Mouse (Mus musculus) right cerebral cortex, postnatal 14 days (tissue): ENCODE measurements around the gene Stra6.

Experiments
- DNase-seq: peaks from one replicate; pipeline ENCODE4 v3.0.0; 2022

Stra6 gene

GRCm38 (mm10) chr9:58099836-58100565 is 36.4 kb downstream of the Stra6 start:
- no peak for DNase-seq

DNA sequence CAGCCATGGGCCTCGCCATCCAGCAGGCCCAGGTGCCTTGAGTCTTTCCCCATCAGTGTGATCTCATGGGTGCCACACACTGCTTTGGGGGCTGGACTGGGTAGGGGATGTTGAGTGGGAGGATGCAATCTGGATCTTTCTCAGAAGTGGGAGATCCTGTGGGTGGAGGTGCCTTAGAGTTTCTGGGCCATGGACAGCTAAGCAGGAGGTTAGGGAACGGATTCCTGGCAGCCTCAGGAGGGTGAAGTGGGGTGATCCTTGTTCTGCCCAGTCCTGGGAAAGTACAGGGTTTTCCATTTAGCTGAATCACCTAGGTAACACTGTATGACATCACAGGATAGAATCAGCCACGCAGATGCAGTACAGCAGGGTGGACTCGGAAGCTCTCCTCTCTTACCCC is 38.4 kb downstream of the Stra6 start:
- DNase-seq, result no peak

DNA sequence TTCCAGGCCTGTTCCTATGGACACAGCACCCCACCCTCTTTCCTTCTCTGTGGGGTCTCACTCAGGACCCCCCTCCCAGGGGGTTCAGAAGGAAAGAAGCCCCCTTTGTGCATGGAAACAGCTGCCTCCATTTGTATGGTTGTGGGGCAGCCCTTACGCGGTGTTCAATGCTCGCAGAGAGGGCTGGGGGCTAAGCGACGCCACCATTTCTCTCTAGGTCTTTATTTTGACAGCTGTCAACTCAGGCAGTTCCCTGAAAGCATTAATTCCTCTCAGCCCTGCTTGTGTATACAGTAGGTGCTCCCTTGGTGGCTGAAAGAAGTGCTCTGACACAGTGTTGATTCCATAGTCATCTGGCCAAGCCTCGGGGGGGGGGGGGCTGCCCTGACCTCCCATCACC is 40.1 kb downstream of the Stra6 start:
- no peak for DNase-seq

DNA sequence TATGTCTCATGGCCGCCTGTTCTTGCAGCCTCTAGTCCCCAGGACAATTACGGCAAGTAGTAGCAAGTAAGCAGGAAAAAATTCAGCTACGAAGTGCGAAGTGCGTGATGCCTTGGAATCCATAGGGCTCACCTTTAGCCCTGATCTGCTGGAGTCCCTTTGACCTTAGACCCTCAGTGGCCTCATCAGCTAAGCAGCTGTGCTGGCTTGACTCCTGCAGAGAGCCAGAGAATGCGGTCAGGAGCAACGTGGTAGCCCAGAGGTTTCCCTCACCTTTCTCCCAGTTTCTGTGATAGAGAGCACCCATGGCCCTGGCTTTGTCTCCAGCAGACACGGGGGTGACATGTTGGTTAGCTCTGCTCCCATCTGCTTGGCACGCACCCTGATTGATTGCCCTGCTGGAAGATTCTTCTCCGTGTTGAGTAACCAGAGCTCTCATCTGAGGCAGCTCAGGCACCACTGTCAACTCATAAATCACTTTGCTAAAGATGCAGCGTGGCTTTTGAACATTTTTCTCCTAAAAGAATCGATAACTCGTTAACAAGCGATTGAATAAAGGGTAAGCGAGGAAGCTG is 42.1 kb downstream of the Stra6 start:
- no peak for DNase-seq

- DNase-seq, result no peak
Measured at GRCm38 (mm10) chr9:58107494-58107893, 43.9 kb downstream of the Stra6 start.

DNA sequence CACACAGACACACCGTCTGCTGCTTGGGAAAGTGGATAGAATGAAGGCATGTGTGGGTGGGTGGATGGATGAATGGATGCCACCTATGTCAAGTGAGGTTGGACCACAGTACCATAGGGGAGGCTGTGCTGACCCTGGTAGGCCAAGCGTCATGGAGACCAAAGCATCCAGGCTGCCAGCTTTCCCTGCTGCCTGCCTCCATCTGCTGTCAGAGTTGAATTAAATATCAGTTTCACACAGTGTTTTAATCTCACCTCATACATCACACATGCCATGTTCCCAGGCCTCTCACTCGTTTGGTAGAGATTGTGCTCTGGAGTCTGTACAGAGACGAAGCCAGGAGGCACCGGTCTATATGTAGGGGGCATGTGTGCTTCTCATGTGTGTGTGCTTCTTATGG is 47.2 kb downstream of the Stra6 start:
- DNase-seq, result no peak

- peak; percentile 66 for DNase-seq
Measured at GRCm38 (mm10) chr9:58111431-58111830, 47.8 kb downstream of the Stra6 start.

- DNase-seq, result no peak
Measured at GRCm38 (mm10) chr9:58112321-58112751, 48.7 kb downstream of the Stra6 start.

DNA sequence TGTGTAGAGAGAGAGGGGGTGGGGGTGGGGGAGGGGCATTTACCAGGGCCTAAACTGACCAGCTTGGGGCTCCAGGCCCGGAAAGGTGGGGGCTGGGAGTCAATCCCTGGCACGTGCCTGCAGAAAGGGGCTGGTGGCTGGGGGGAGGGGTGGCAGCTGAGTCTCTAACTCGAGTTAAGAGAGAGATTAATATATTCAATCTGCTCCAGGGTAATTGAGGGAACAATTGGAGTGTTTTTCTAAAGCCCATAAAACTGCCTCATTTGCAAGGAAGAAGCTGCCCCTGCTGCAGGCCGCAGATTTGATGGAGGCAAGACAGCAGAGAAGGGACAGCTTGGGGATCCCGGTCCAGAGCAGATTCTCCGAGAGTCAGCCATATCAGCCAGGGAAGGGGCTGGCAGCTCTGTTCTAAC is 49.3 kb downstream of the Stra6 start:
- peak; percentile 58 for DNase-seq

DNA sequence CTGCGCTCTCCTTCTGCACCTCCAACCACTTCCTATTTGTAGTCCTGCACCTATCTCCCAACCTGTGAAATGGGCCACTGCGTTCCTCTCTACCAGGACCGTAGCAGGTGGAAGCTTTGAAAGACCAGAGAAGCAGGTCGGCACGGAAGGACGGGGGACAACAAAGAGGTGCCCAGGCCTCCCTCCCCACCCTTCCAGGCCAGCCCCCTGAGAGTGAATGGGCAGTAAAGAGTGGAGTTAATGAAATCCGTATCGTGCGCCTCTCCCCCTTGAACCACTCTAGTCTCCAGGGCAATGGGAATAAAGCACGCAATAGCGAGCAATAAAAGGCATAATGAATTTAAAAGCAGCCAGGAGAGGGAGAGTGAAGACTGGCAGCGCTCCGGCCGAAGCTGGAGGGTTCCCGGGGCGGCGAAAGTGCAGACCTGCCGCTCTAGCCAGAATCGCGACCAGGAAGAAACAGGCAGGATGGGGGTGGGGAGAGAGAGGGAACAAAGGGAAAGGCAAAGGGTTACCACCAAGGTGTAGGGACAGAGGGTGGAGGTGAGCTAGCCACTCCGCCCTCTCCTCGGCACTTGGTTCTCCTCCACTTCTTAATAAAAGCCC is 49.8 kb downstream of the Stra6 start:
- no peak for DNase-seq

DNA sequence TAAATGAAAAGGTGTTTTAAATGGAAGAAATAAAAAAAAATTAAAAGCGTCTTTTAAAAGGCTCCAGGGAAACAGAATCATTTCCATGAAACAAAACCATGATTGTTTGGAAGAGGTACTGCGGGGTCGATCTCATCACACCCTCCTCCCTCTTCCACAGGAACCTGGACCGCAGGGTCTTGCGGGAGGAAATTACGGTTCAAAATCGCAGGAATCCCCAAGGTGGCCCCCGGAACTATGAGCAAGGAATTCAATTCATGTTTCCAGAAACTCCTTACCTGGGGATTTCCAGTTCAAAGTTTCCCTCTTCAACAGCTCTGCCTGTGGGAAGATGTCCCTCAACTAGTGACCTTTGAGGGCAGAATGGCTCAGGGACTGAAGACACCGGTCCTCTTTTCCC is 50.4 kb downstream of the Stra6 start:
- DNase-seq, result no peak

DNA sequence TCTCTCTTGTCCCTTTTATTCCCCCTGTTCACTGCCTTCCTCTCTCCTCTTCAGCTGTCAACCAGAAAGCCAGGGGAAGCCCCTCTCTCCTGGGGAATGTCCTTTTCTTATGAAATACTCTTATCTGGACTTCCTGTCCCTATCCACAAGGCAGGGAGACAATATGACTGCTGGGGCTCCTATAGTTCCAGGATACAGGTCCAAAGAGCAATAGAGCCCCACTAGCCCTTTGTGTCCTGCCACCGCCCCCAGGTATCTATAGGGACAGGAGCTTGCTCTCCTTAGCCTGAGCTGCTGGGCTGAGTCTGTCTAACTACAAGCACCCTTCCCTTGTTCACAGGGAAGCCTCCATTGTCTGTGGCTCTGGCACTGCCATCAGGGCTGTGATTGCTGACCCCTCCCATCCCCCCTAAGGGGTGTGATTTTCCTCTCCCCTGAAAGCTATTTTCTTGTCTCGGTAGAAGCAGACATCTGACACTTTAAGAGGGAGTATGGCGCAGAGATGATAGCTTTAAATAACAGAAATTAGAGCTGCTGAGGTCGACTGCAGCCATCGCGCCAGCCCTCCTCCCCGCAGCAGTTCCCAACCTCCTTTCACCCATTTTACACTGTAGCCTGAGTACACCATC is 51.8 kb downstream of the Stra6 start:
- DNase-seq, result no peak

DNA sequence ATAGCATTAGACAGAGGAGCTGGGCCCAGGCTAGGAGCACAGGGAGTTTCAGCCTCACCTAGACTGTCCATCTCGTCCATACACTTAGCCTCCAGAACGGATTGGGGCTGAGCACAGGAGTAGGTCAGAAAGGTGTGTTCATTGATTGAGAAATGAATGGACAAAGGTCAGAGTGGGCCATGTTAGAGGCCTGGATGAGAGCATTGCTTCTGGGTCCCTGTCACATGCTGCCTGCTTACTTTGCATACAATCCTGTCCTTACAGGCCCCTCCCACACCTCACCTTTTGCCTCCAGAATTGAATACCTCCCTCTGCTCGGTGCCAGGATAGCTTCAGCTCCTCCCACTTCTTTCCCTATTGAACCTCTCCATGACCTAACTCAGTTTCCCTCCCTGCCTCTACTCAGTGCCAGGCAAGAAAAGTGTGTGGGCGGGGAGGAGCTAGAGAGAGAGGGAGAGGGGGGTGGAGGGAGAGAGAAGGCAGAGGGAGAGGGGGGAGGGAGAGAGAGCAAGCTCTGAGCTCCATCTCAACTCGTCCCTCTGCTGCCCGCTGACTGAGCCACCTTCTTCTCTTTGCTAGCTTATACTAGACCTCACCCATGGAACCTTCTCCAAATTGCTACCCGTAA is 52.5 kb downstream of the Stra6 start:
- DNase-seq, result no peak

- DNase-seq, result no peak
Measured at GRCm38 (mm10) chr9:58118671-58119070, 55.1 kb downstream of the Stra6 start, which contains the start of gene Ccdc33. Gene Ccdc33 (minus strand): TSS chr9:58118823.

DNA sequence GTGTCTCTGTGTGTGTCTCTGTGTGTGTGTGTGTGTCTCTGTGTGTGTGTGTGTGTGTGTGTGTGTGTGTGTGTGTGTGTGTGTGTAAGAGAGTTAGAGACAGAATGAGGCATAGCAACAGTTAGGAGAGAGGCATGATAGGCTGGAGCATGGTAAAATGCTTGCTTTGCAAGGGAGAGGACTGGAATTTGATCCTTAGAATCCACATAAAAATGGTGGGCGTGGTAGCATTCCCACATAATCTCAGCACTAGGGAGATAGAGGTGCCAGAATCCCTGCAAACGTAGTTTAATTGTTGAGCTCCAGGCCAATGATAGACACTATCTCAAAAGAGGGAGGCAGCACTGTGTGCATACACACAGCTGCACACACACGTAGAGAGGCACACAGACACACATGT is 61.5 kb downstream of the Stra6 start:
- DNase-seq, result no peak

DNA sequence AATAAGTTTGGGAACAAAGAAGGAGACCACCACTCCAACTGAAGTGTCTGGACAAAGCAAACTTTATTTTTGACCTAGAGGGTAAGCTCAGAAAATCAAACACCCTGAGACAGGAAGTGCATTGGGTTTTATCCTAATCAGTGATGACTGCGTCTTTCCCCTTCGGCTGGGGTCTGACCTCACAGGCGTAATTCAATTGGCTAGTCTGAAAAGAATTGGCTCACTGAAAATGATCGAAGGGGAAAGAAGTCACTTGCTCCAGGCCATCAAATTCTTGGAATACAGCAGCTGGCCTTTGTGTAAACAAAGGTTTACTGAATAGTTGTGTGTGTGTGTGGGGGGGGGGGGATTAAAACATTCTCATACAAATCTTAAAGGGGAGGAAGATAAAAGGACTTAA is 62.2 kb downstream of the Stra6 start:
- DNase-seq, result no peak

DNA sequence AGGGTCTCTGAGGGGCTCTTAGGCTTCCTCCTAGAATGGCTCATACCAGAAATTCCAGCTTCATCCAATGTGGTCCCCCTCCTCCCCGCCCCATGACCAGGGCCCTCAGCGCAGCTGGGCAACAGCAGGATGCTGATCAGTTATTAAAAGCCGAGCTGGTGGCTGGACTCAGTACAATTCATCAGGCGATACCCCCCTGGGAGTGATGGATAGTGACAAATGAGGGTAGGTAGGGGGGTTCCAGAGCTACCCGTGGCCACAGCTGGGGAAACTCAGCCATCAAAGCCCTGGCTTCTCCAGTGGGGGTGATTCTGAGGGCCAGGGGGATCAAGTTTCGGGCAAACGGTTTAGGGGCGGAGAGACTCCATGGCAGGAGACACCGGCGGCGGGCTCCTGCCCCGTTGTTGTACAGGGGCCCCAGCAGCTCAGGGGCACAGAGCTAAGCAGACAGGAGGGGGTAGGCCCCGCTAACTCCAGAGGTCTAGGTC is 65.4 kb downstream of the Stra6 start:
- DNase-seq, result no peak

DNA sequence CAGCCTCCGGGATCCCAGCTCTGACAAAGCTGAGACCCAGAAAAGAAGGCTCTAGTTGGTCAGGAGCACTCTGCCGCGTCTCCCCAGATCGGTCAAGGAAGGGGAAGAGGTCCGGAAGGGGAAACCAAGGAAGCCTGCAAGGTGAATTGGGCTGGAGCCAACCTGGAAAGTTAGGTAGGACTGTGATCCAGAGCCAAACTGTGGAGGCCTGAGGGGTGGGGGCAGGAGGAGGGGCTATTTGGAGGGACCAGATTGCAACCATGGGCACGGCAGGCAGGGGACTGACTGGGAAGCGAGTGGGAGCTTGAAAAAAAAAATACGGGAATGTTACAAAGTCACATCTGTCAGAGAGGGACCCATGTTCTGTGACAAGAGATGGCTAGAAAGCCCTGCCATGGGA is 65.9 kb downstream of the Stra6 start:
- no peak for DNase-seq

- no peak for DNase-seq
Measured at GRCm38 (mm10) chr9:58130909-58131308, 67.3 kb downstream of the Stra6 start.

- DNase-seq, result no peak
Measured at GRCm38 (mm10) chr9:58131735-58132134, 68.1 kb downstream of the Stra6 start.

DNA sequence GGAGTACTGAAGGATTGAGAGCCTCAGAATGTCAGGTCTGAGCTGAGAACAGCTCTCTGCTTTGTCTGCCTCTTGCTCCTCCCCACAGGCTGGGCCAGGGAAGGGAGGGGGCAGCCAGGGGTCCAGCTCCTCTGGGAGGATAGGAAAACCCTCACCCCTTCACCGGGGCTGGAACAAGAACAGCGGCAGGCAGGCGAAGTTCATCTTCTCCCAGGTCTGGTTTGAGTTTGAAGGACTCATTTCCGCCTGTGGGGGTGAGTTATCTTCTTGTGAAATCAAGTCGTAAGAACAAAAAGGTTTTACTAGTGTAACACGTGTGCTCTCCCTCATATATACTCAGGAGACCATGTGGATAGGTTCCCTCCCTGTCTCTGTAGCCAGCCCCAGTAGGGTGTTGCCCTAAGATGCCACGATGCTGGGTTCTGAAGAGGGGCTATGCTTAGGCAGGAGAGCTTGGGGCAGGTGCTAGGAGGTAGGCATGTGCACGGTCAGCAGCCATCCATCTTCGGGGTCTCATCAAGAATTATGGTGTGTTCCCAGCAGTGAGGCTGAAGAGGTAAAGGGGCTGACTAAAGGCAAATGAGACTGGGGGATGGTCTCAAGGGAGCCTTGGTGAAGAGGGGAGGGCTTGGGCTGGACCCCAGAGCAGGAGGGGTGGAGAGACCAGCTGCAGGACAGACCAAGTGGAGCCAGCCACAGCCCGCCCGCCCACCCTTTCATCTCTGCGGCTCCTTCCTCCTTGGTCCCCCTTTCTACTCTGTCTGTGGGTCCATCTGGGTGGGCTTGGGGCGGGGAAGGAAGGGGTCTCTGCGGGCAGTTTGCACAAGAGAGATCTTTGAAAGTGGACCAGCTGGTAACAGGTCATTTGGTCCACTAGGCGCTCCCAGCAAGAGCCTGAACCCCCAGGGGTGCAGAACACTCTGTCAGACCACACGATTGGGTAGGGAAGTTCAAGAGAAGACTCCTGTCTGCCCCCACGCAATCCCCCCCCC is 70.6 kb downstream of the Stra6 start:
- DNase-seq, result no peak

DNA sequence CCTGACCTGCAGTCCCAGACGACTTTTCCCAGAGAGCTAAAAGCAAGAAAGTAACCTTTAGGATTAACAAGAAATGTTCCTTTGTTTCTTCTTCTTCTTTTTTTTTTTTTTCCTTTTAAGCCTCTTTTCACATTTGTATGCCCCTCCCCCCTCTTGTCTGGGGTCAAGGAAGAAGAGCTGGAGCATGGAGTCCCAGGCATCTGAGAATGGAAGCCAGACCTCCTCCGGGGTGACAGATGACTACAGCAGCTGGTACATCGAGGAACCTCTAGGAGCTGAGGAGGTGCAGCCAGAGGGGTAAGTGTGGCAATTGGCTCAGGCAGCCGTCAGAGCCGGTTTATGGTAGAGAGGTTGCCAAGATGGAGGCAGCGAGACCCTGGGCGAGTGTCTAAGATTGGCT is 71.3 kb downstream of the Stra6 start:
- DNase-seq, result no peak
